Comparison of ENCODE assay signal across 35 mouse cellular contexts in the genomic region with DNA sequence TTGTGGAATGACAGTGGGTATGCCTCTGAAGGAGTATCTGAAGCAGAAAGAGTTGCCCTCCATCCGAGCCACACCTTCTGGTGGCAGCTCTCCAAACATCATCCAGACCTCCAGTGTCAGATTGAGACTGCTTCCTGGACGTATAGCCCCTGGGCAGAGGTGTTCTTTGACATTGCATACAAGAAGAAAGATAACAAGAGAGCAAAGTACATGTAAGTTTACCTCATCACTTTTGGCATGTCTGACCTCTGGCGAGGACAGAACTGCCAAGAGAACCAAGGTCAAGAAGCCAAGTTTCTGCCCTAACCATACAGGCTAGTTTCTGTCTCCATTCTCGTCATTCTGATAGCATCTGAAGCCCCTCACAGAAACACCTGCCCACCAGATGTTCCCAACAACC.
"Had no signal": no experiment of that assay in that cellular context is flagged by ENCODE, and none has a peak within 500 bp of the region (broad histone marks: within the 10 kb centered on the region; RNA-seq: fewer than 3 reads in every experiment).

No protein-coding gene starts in this region.

- DNase-seq: heart, postnatal 10 days; heart, postnatal 14 days; heart, postnatal 36 days; heart, postnatal 4 days; kidney, adult 11 months; kidney, adult 18-20 months; kidney, adult 2 months; kidney, adult 8-10 months; kidney, adult 9 months; kidney, postnatal 10 days; kidney, postnatal 14 days; kidney, postnatal 25 days; kidney, postnatal 36 days; kidney, postnatal 4 days; layer of hippocampus, adult 9-11 months; layer of hippocampus, postnatal 36 days had no signal

- H3K4me3 ChIP-seq: heart, embryonic 10.5 days; heart, embryonic 13.5 days; heart, embryonic 15.5 days; hindbrain, embryonic 10.5 days; hindbrain, embryonic 12.5 days; hindbrain, embryonic 13.5 days; hindbrain, embryonic 15.5 days; intestine, embryonic 15.5 days; kidney, embryonic 15.5 days; layer of hippocampus, adult 2 months; left cerebral cortex, adult 2 months had no signal

- H3K27me3 ChIP-seq: heart, embryonic 13.5 days; heart, embryonic 15.5 days; hindbrain, embryonic 12.5 days; hindbrain, embryonic 13.5 days; hindbrain, embryonic 15.5 days; intestine, embryonic 15.5 days; kidney, embryonic 15.5 days had no signal

- H3K36me3 ChIP-seq: heart, embryonic 10.5 days; heart, embryonic 13.5 days; heart, embryonic 15.5 days; hindbrain, embryonic 10.5 days; hindbrain, embryonic 12.5 days; hindbrain, embryonic 13.5 days; hindbrain, embryonic 15.5 days; intestine, embryonic 15.5 days; kidney, embryonic 15.5 days had no signal

- H3K27ac ChIP-seq: heart, embryonic 10.5 days; heart, embryonic 13.5 days; heart, embryonic 15.5 days; hindbrain, embryonic 10.5 days; hindbrain, embryonic 12.5 days; hindbrain, embryonic 13.5 days; hindbrain, embryonic 14.5 days; hindbrain, embryonic 15.5 days; hindbrain, postnatal 0 days; intestine, embryonic 15.5 days; kidney, embryonic 15.5 days; kidney, postnatal 0 days; layer of hippocampus, adult 2 months; left cerebral cortex, adult 2 months had no signal

- H3K4me1 ChIP-seq: heart, embryonic 10.5 days; heart, embryonic 15.5 days; hindbrain, embryonic 10.5 days; hindbrain, embryonic 12.5 days; hindbrain, embryonic 13.5 days; hindbrain, embryonic 15.5 days; intestine, embryonic 15.5 days; kidney, embryonic 15.5 days had no signal

- ATAC-seq: hindbrain, embryonic 16.5 days; hindbrain, postnatal 0 days; inflammation-experienced regulatory T-cells, adult 6 months; intestine, embryonic 15.5 days; intestine, embryonic 16.5 days; intestine, postnatal 0 days had no signal

- H3K9me3 ChIP-seq: heart, embryonic 10.5 days; heart, embryonic 13.5 days; heart, embryonic 15.5 days; hindbrain, embryonic 10.5 days; hindbrain, embryonic 12.5 days; hindbrain, embryonic 13.5 days; hindbrain, embryonic 15.5 days; intestine, embryonic 15.5 days; kidney, embryonic 15.5 days had no signal

- H3K4me2 ChIP-seq: heart, embryonic 11.5 days; heart, embryonic 13.5 days; heart, embryonic 15.5 days; hindbrain, embryonic 12.5 days; hindbrain, embryonic 13.5 days; hindbrain, embryonic 14.5 days; hindbrain, embryonic 15.5 days; intestine, embryonic 15.5 days; kidney, embryonic 15.5 days had no signal

- H3K9ac ChIP-seq: heart, embryonic 13.5 days; heart, embryonic 15.5 days; hindbrain, embryonic 12.5 days; hindbrain, embryonic 13.5 days; hindbrain, embryonic 14.5 days; hindbrain, embryonic 15.5 days; intestine, embryonic 15.5 days; kidney, embryonic 15.5 days had no signal
